ENCODE assay signal across 8 mouse cellular contexts in the genomic region with DNA sequence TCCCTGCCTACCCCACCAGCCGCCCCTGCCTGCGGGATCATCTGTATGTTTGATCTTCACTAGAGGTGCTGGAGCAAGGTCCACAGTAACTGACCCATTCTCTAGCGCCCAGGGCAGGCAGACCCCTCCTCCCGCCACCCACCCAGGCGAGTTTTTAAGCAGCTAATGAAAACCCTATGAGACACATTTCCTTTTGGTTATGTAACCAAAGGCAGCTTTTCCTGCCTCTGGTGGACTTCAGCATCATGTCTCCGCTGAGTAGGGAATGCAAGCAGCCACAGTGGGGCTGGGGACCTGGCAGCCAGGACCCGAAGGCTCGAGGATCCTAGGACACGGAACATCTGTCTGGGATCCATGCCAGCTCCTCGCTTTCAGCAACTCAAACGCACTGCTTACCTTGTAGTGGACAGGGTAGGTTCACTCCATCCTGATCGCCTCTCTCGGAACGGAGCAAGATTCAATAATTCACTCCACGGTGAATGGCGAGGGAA. TPM values are rescaled to one million over a fixed set of nuclear protein-coding genes. Genes with fewer than 3 reads are reported as not detected.
DNase-seq lines count a peak whose midpoint lies in the region; ATAC-seq and TF ChIP-seq lines count a peak whose summit lies in the region.

No protein-coding gene starts in this region.

- ATAC-seq in hindbrain, embryonic 11.5 days (ENCODE audit: low FRiP score): peak; percentile 30
- no peak for ATAC-seq in midbrain, embryonic 11.5 days (ENCODE audit: low FRiP score)
- no peak for ATAC-seq in megakaryocyte progenitor cell, adult 5-6 weeks (replicated peaks; ENCODE audit: poor library complexity)
- ATAC-seq in activated CD4-positive, CD25-positive, alpha-beta regulatory T cell, adult 4 months: no peak
- ATAC-seq in monocyte, adult 5-6 weeks (replicated peaks; ENCODE audit: insufficient number of reproducible peaks, low FRiP score, low TSS enrichment, poor library complexity, severe bottlenecking): no peak

- peaks cover 17% of the 10 kb centered on the region for H3K27me3 ChIP-seq in hindbrain, embryonic 11.5 days (ENCODE audit: control insufficient read depth, insufficient read depth, low read length)
- H3K27me3 ChIP-seq in midbrain, embryonic 11.5 days (ENCODE audit: control insufficient read depth, insufficient read depth, low read length): peaks cover 20% of the 10 kb centered on the region

- no peak for DNase-seq in ES-E14 (ENCODE audit: low read depth, low spot score)
- peak; percentile 77 for DNase-seq in cerebellum, adult 9-10 months
- no peak for DNase-seq in hindbrain, embryonic 11.5 days (ENCODE audit: low spot score)
- DNase-seq in midbrain, embryonic 11.5 days (ENCODE audit: low spot score, missing footprints): peak; percentile 93
- DNase-seq in spleen, postnatal 4 days (ENCODE audit: low spot score in 2 of 2): no peak

- H3K36me3 ChIP-seq in ES-E14 (ENCODE audit: control insufficient read depth, insufficient read depth, low read length, poor library complexity, severe bottlenecking): no peaks in the 10 kb centered on the region
- no peaks in the 10 kb centered on the region for H3K36me3 ChIP-seq in hindbrain, embryonic 11.5 days (ENCODE audit: control insufficient read depth, insufficient read depth, low read length)
- no peaks in the 10 kb centered on the region for H3K36me3 ChIP-seq in midbrain, embryonic 11.5 days (ENCODE audit: control insufficient read depth, insufficient read depth, low read length)

- H3K4me1 ChIP-seq in ES-E14 (ENCODE audit: control insufficient read depth in 2 of 2, insufficient read depth in 2 of 2, low read length in 2 of 2, poor library complexity in 1 of 2): no peaks in the 10 kb centered on the region
- peaks cover 4% of the 10 kb centered on the region; the same call in 1 of the 2 replicates for H3K4me1 ChIP-seq in hindbrain, embryonic 11.5 days (replicated peaks; ENCODE audit: control insufficient read depth, insufficient read depth, low read length)
- peaks cover 10% of the 10 kb centered on the region; the same call in 1 of the 2 replicates for H3K4me1 ChIP-seq in midbrain, embryonic 11.5 days (ENCODE audit: control insufficient read depth, insufficient read depth, low read length)

- H3K9me3 ChIP-seq in ES-E14 (ENCODE audit: control insufficient read depth, insufficient read depth, low read depth, low read length): no peaks in the 10 kb centered on the region
- no peaks in the 10 kb centered on the region for H3K9me3 ChIP-seq in hindbrain, embryonic 11.5 days (ENCODE audit: control insufficient read depth, low read length)
- H3K9me3 ChIP-seq in midbrain, embryonic 11.5 days (ENCODE audit: control insufficient read depth, low read length): no peaks in the 10 kb centered on the region

- no peak overlapping the region for H3K9ac ChIP-seq in ES-E14 (ENCODE audit: insufficient read depth, low read depth, low read length, poor library complexity, severe bottlenecking)
- no peak overlapping the region for H3K9ac ChIP-seq in hindbrain, embryonic 11.5 days (ENCODE audit: low read depth, low read length)
- no peak overlapping the region; the same call in 1 of the 2 replicates for H3K9ac ChIP-seq in midbrain, embryonic 11.5 days (ENCODE audit: low read length)

- H3K4me3 ChIP-seq in ES-E14 (ENCODE audit: insufficient read depth in 1 of 2, low read depth in 1 of 2, low read length in 2 of 2, poor library complexity in 1 of 2, severe bottlenecking in 1 of 2): peak overlapping the region; percentile 61 to 72
- peak overlapping the region; percentile 41 for H3K4me3 ChIP-seq in hindbrain, embryonic 11.5 days (ENCODE audit: low read depth, low read length)
- peak overlapping the region; percentile 35 for H3K4me3 ChIP-seq in midbrain, embryonic 11.5 days (ENCODE audit: low read depth, low read length)

- in situ Hi-C loops in ES-E14 (cut with MboI; ENCODE audit: low sequenced_read_pairs in 2 of 2, unreplicated experiment in 2 of 2): loop anchor here in 1 of 2 experiments (10.0 kb wide), 1 partner anchor 182 kb away; no protein-coding TSS in a partner anchor

- peak overlapping the region; percentile 80 for H3K4me2 ChIP-seq in hindbrain, embryonic 11.5 days (replicated peaks; ENCODE audit: low read depth, low read length)
- peak overlapping the region; percentile 70 for H3K4me2 ChIP-seq in midbrain, embryonic 11.5 days

- H3K27ac ChIP-seq in ES-E14 (ENCODE audit: insufficient read depth, low read depth, low read length, poor library complexity, severe bottlenecking): no peak overlapping the region
- no peak overlapping the region for H3K27ac ChIP-seq in hindbrain, embryonic 11.5 days (ENCODE audit: low read depth, low read length)
- no peak overlapping the region for H3K27ac ChIP-seq in midbrain, embryonic 11.5 days (ENCODE audit: low read depth, low read length)

- WGBS in hindbrain, embryonic 11.5 days: 17% methylated on average over 16 of the region's 16 CpGs
- WGBS in midbrain, embryonic 11.5 days: 9% methylated on average over 16 of the region's 16 CpGs

TF ChIP-seq in ES-E14, 5 proteins besides CTCF, POLR2A, EP300 and RAD21:
- TF ChIP-seq ZNF384 (IDR thresholded peaks at IDR 0.05; ENCODE audit: low read depth, low read length): no peak
- no peak for TF ChIP-seq CHD2 (IDR thresholded peaks at IDR 0.05; ENCODE audit: low read depth, low read length)

RNA-seq across cellular contexts. Expression of gene Kcnj6, which starts 0.7 kb away (rescaled TPM):
- total RNA-seq in ES-E14 (2012; rRNA removed): not detected in 2 replicates
- 0.08 TPM in 2 replicates for polyA plus RNA-seq in hindbrain, embryonic 11.5 days (2014; fragmentation: Nextera tagmentation; extraction: Ambion mirVana)
- 0.15 and 0.37 TPM in 2 replicates for polyA plus RNA-seq in midbrain, embryonic 11.5 days (2014; fragmentation: Nextera tagmentation; extraction: Ambion mirVana)
- total RNA-seq in megakaryocyte progenitor cell, adult 5-6 weeks (2015): not detected in 2 replicates
- not detected in 2 replicates for total RNA-seq in megakaryocyte progenitor cell, adult 5-6 weeks (2017)
- polyA plus RNA-seq in activated CD4-positive, CD25-positive, alpha-beta regulatory T cell, adult 4 months (2017; shearing (Covaris generic)): not detected
- not detected in 3 replicates for total RNA-seq in monocyte, adult 5-6 weeks (2017)

Comparison
In these comparisons a context has a peak if more than half of its experiments do, and no peak if none do; other contexts are left out.
1. DNase-seq: peak in cerebellum, adult 9-10 months (single experiment) and midbrain, embryonic 11.5 days (single experiment); none in ES-E14 (single experiment), hindbrain, embryonic 11.5 days (single experiment) and spleen, postnatal 4 days (0 of 2).
2. Peak in every context shown above with its lines, with median percentiles within 50 percentile points of each other: H3K4me3 ChIP-seq.